Mouse (Mus musculus) kidney, adult 2 months (tissue): ENCODE measurements around the gene Ugt1a2. TPM values are rescaled to one million over a fixed set of nuclear protein-coding genes. Genes with fewer than 3 reads are reported as not detected.
A peak's percentile ranks its signal among the peaks of the same experiment; 100 is the strongest.
"Not testable (repeated sequence)": the region's sequence is repeated elsewhere in the genome, so short reads cannot be mapped to it uniquely, and the experiment has no call there.

Source experiments
- DNase-seq: peaks from one replicate; pipeline ENCODE4 v3.0.0; 2021
- H3K27ac ChIP-seq: fragments of 200-500 bp; 2 replicates; pipeline ENCODE4 v1.5.1; 2012; ENCODE audit warnings: low read depth, low read length, control low read depth, inconsistent platforms; ENCODE audit not compliant: insufficient read depth
- H3K27me3 ChIP-seq: fragments of 200-500 bp; replicated peaks from 2 replicates; pipeline ENCODE4 v1.6.1; 2012; ENCODE audit warnings: mild to moderate bottlenecking, moderate library complexity, low read length, inconsistent platforms; ENCODE audit not compliant: control insufficient read depth, insufficient read depth
- H3K36me3 ChIP-seq: fragments of 200-500 bp; 2 replicates; pipeline ENCODE4 v1.6.1; 2012; ENCODE audit warnings: mild to moderate bottlenecking, moderate library complexity, low read length, inconsistent platforms; ENCODE audit not compliant: control insufficient read depth, insufficient read depth
- H3K4me1 ChIP-seq: fragments of 200-500 bp; 2 replicates; pipeline ENCODE4 v1.6.1; 2011; ENCODE audit warnings: low read length; ENCODE audit not compliant: control insufficient read depth, insufficient read depth
- H3K4me3 ChIP-seq: fragments of 200-500 bp; 2 replicates; pipeline ENCODE4 v1.5.1; 2011; ENCODE audit warnings: mild to moderate bottlenecking, low read depth, low read length, control low read depth; ENCODE audit not compliant: insufficient read depth
- CTCF ChIP-seq: fragments of 200-500 bp; conservative IDR thresholded peaks from 2 replicates; pipeline ENCODE4 v1.5.1; 2011; ENCODE audit warnings: low read depth, mild to moderate bottlenecking, control low read depth, low read length, moderate library complexity, mixed read lengths; ENCODE audit not compliant: insufficient read depth, insufficient read length
- POLR2A ChIP-seq: fragments of 200-500 bp; IDR thresholded peaks from one replicate; pipeline ENCODE4 v1.6.1; 2011; ENCODE audit warnings: low read depth, low read length, control low read depth
- WGBS: fragments of 180-500 bp; shearing (Covaris S2); methylation state at CpG from one replicate; pipeline ENCODE4 v1.1.7; 2018; 5-methylcytosine and 5-hydroxymethylcytosine counted together
- polyA plus RNA-seq: library from polyadenylated mRNA; depleted of rRNA; stranded (reverse); fragments of >200 nt; gene quantifications from 2 replicates; pipeline ENCODE4 v1.2.3, GENCODE M21; 2012

Gene Ugt1a2
- polyA plus RNA-seq, 1 experiment = 1,230 TPM

DNA sequence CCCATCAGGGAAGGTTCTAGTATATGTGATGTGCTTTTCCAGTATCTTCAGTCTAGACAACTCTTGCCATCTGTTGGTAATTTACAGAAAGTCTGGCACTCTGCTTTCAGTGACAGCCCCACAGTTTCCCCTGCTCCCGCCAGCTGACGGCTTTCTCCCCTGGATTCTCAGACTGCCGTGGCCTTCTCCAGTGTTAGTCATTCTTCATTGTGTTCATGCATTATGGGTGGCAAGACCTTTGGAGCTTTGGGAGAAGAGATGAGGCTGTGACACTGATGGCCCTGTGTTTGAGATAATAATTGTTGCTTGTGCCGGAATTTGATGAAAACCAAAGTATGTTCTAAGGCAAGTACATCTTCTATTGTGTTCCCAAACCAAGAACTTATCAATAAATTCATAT lies 18.2 kb downstream of the Ugt1a2 start:
- 50% methylated on average over 4 of the region's 4 CpGs for WGBS
- no peak for TF ChIP-seq CTCF
- no peak for TF ChIP-seq POLR2A

DNA sequence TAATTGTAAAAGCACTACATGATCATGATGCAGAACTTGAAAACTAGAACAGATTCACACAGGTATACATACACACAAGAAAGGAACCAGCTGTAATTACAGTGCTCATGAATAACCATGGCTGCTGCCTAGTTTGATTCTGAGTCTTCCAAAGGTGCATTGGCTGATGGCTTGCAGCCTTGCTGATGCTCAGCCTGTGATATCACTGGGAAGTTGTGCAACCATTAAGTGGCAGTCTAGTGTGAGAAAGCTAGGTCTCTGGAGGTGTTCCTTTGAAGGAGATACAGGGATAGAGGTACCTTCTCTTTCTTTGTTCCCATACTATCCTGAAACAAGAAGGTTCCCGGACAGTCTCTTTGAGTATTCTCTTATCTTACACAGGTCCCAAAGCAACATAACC lies 18.7 kb downstream of the Ugt1a2 start:
- no peak overlapping the region for H3K27ac ChIP-seq
- H3K4me3 ChIP-seq = no peak overlapping the region
- peak; percentile 16 for DNase-seq
- TF ChIP-seq CTCF (no peak), POLR2A (no peak)
- no peaks in the 10 kb centered on the region for H3K4me1 ChIP-seq
- H3K36me3 ChIP-seq = no peaks in the 10 kb centered on the region
- H3K27me3 ChIP-seq = no peaks in the 10 kb centered on the region
- WGBS = 13% methylated on average over 1 of the region's 1 CpGs

More for the DNA sequence above, 18.2 kb downstream of the Ugt1a2 start:
- DNase-seq = no peak
- Histone ChIP-seq H3K27ac (no peak overlapping the region), H3K27me3 (no peaks in the 10 kb centered on the region), H3K36me3 (no peaks in the 10 kb centered on the region), H3K4me3 (no peak overlapping the region), H3K4me1 (no peaks in the 10 kb centered on the region)

DNA sequence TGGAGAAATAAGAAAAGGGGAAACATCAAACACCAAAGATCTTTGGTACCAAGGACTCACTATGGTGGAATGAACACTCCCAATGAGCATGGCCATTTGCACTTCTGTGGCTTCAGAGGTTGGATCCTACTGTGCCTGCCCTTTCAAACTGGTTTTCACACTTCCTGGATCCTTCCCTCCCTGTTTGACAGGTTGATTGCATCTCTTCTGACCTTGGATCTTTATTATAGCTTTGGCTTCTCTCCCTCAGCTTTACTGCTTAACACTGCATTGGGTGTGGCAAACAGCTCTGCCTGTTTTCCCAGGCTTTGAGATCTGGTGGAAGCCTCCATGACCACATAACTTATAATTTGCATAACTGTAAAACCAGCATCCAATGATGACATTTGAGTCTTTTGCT lies 19.9 kb downstream of the Ugt1a2 start:
- H3K4me3 ChIP-seq = no peak overlapping the region
- H3K36me3 ChIP-seq = no peaks in the 10 kb centered on the region
- H3K4me1 ChIP-seq = no peaks in the 10 kb centered on the region
- H3K27ac ChIP-seq = no peak overlapping the region
- DNase-seq = no peak
- TF ChIP-seq CTCF (no peak), POLR2A (no peak)
- H3K27me3 ChIP-seq = no peaks in the 10 kb centered on the region

DNA sequence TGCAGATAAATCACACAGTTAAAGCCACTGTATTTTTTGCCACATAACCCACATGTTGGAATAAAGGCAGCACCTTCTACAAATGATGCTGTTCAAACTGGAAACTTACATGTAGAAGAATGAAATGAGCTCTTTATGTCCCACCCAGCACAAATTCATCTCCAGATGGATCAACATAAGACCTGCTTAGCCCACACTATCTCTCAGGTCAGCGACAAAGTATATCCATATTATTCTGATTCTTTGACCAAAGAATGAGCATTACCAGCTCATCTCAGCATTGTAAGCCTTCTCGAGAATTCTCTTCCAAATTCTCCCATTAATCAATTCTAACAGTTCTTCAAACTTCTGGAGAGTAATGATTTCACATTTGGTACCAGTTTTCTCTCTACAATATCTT lies 21.8 kb downstream of the Ugt1a2 start:
- Histone ChIP-seq H3K4me1 (no peaks in the 10 kb centered on the region), H3K36me3 (no peaks in the 10 kb centered on the region), H3K27me3 (no peaks in the 10 kb centered on the region), H3K27ac (no peak overlapping the region), H3K4me3 (no peak overlapping the region)
- no peak for DNase-seq
- WGBS = 48% methylated on average over 2 of the region's 2 CpGs
- TF ChIP-seq POLR2A (no peak), CTCF (no peak)

DNA sequence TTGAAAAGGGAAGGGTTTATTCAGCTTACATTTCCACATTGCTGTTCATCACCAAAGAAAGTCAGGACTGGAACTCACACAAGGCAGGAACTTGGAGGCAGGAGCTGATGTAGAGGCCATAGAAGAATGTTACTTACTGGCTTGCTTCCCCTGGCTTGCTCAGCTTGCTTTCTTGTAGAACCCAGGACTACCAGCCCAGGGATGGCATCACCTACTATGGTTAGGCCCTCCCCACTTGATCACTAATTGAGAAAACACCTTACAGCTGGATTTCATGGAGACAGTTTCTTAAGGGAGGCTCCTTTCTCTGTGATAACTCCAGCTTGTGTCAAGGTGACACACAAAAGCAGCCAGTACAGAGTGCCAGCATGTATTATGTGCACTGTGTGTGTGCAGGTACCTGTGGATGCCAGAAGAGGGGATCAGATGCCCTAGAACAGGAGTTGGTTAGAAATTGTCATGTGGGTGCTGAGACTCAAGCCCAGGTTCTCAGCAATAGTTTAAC lies 22.7 kb downstream of the Ugt1a2 start:
- DNase-seq, H3K27ac ChIP-seq, H3K4me3 ChIP-seq, H3K27me3 ChIP-seq, H3K36me3 ChIP-seq, H3K4me1 ChIP-seq: not testable (repeated sequence)

DNA sequence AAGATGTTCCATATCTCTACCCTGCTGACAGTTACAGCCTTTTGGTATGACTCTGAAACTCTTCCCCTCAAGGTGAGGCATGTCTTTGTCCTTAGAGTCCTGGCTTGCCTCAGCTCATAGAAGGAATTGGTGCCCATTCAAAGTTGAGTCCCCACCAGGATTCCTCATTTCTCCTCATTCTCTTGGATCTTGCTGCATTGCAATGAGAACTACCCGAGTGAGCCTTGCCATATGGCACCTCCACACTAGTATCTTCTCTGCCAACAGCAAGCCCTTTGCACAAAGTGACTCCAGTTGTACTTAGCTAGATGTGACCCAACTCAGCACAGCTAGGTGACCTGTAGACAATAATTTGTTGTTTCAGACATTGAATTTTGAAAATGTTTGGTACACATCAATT lies 23.2 kb downstream of the Ugt1a2 start:
- DNase-seq = no peak
- no peak for TF ChIP-seq CTCF
- Histone ChIP-seq H3K36me3 (no peaks in the 10 kb centered on the region), H3K4me1 (no peaks in the 10 kb centered on the region), H3K27me3 (no peaks in the 10 kb centered on the region), H3K4me3 (no peak overlapping the region), H3K27ac (no peak overlapping the region)
- WGBS = 54% methylated on average over 1 of the region's 1 CpGs

DNA sequence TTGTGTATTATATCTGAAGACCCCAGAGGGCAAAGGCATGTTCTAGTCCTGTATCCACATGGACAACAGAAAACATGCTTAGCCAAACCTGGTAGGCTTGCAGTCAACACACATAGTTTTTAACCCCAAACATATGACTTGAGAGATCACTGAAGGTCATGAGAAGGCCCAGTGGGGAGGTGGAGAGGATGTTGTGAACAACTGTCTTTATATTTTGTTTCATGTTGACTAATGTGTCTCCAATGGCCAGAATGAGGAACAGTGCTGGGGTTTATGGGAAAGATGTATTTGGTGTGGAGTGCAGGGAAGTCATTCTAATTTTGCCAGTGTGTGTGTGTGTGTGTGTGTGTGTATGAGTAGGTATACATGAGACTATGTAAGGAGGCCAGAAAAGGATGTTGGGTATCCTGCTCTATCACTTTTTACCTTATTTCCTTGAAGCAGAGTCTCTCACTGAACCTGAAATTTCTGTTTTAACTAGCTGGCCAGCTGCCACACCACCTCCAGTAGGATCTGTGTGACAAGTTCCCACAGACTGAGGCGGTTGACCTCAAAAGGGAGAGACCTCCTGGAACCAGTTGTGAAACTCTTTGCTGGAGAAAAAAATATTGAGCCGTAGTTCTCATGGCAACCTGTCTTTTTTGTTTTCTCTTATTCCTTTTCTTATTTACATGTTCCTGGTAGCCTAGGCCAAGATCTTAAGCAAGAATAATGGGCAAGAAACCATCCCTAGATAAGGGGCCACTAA lies 23.8 kb downstream of the Ugt1a2 start:
- Histone ChIP-seq H3K36me3 (no peaks in the 10 kb centered on the region), H3K4me3 (no peak overlapping the region), H3K27ac (no peak overlapping the region), H3K4me1 (no peaks in the 10 kb centered on the region), H3K27me3 (no peaks in the 10 kb centered on the region)
- DNase-seq = peak; percentile 75
- no peak for TF ChIP-seq POLR2A
- no peak for TF ChIP-seq CTCF
- WGBS = 61% methylated on average over 2 of the region's 2 CpGs

DNA sequence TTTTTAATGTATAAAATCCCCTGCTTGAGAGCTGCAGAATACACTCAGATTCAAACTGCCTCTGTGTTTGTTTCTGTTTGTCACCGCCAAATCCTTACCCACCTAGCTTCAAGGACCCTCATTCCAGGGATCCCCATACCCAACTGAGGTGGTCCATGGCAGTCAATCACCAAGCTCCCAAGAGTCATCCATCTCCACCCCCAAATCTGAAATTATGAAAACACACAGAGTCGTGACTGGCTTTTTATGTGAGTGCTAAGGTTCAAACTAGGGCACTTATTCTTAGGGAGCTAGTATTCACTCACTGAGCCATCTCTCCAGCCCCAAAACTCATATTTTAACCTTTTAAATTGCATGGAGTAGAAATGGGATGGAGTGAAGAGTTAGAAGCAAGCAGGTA lies 24.9 kb downstream of the Ugt1a2 start:
- H3K27ac ChIP-seq, H3K36me3 ChIP-seq, DNase-seq, H3K27me3 ChIP-seq, H3K4me1 ChIP-seq, H3K4me3 ChIP-seq: not testable (repeated sequence)
- WGBS = 42% methylated on average over 2 of the region's 2 CpGs
